Mouse (Mus musculus) kidney, postnatal 25 days (tissue): ENCODE measurements around the gene Sall1.
A peak's percentile ranks its signal among the peaks of the same experiment; 100 is the strongest.

Experiments used
- DNase-seq, 2 experiments: peaks; one replicate each; pipeline ENCODE4 v3.0.0; 2021; ENCODE audit warnings: mixed read lengths in 2 of 2

The Sall1 gene

DNA sequence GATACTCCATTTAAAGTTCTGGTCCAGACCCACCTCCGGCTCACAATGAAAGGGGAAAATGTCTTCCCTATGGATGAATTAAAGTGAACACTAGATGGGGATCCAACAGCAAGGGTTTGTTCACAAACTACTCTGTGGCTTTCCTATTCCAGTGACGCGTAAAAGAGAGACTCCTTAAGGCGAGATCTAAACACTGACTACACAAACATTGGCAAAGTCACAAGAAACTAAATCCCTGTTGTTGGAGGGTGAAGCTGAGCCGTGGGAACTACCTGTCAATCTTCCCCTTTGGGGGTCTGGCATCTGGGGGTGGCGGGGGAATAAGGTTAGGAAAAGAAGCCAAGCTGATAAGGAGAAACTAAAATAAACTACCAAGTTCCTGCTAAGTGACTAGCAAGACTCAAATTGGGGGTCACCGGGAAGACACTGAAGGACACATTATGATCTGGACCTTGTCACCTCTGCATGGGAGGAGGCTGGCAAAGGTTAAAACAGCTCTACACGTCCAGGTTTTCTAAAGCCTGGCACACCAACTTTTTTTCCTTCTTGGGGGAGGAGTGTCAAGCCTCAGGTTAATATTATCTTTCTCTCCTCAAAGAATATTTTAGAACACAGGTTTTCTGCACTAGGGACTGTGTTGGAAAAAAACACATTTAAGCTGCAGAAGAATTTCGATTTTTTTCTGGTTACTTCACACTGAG lies 6.3 kb downstream of the Sall1 start:
- peak; percentile 57 to 82 for DNase-seq

DNA sequence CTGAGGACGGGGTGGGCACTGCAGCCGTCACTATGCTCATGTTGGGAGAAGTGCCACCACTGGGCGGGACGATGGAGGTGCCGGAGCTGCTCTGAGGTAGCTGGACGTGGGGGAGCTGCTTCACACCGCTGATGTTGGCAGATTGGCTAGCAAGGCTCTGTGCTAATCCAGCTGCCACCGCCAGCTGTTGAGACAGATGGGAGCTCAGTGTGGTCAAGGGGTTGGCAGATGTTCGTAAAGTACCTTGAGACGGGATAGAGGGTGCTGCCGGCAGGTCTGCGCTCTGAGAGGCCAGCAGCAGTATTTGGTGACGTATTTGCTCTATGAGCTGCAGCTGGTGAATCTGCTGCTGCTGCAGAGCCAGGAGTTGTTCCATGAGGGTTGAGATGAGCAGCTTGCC lies 11.6 kb downstream of the Sall1 start:
- DNase-seq: no peak

DNA sequence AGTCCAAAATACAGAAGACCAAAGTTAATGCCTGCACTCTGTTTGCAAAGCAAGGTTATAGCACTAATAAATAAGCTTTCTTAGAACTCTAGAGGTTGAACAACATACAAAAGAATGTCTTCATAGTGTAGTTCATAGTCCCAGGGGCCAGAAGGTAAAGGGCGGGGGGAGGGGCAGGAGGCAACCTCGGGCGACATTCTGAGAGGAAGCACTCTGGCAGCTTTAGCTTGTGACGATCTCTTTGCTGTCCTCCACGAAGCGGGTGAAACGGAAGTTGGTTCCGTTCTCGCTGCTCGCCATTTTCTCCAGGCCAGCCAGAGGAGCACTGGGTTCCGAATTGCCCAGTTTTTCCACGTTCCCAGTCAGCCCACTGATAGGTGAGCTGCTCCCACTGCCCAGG lies 15.8 kb downstream of the Sall1 start:
- no peak for DNase-seq

DNA sequence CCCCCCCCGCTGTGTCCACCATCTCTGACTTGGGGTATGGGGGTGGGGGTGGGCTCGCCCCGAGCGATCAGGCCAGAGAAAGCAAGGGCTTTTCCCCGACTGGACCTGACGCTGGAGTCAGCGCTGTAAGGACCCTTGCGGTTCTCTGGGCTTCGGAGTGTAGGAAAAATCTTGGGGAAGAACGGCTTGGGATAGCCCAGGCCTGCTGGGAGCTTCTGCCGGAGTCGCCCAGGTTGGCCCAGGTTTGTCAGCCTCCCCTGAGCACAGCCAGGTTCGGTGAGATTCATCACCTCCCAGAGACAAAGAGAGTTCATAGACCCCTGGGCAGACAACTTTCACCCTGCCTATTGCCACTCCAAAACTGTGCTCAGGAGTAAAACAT lies 17.8 kb downstream of the Sall1 start:
- no peak for DNase-seq

DNA sequence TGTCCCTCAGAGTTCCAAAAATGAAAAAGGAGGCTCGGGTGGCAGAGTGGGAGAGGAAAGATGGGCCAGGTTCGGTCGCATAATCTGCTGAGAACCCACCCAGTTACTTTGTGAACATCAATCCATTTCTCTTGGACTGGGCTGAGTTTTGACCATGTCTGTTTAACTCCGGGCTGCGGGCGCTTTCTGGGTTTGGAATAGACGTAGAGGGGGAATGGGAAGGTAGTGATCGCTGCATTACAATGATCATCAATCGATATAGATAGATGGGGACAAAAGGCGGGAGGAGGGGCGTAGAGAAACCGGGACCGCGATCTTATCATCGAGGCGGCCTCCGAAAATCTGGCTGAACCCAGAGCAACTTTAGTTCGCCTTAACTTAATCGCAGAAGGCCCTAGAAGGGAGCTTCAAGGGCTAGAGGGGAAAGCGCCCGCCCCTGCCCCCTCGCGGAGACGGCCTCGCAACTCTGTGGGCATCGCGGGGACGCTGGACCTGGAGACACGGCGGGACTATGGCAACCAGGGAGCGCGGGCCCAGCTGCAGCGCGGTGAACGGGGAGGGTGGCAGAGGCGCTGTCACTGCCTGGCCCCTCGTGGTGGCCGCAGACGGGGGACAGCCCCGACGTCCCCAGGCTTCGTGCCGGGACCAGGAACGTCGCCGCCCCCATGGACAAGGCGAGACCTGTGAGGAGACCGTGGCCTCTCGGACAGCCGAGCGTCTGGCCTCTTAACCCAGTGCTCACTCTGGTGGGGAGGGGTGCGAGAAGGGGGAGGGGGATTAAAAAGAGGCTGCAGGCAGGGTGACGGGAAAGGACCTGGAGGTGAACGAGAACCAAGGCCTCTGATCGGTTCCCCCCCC lies 18.5 kb downstream of the Sall1 start:
- DNase-seq: peak in 1 of 2 experiments; percentile 75

DNA sequence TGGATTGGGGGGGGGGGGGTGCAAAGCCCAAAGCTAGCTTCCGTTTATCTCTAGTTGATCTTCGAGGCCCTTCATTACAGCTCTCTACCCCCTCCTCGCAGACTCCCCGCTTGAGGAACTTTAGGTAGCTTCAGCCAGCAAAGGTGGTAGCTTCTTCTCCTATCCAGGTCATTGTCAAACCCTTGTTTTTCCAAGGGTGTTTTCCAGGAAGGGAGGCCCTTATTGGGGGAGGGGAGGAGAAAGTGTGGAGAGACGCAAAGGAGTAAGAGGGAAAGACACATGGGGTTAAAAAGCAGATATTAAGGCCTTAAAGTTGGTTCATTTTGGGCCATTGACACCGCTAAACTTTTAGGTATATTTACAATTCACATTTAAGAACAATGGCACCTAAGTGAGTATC lies 19.2 kb downstream of the Sall1 start:
- no peak for DNase-seq

DNA sequence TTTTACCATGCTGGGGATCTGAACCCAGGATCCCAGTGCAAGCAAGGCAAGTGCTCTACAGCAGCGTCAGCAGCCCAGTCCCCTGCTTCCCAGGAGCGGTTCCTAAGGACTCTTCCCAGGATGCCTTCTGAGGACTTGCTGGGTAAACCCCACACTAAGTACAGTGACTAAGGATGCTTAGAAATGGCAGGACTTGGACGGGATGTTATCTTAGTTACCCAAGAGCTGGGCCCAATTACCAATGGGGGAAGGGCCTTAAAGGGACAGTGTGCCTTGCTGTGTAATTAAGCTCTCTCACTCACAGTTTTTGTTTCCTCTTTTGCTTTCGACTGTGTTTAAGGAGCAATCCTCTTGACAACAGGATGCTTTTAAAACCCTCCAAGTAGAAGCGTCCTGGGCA lies 22.8 kb downstream of the Sall1 start:
- no peak for DNase-seq

DNA sequence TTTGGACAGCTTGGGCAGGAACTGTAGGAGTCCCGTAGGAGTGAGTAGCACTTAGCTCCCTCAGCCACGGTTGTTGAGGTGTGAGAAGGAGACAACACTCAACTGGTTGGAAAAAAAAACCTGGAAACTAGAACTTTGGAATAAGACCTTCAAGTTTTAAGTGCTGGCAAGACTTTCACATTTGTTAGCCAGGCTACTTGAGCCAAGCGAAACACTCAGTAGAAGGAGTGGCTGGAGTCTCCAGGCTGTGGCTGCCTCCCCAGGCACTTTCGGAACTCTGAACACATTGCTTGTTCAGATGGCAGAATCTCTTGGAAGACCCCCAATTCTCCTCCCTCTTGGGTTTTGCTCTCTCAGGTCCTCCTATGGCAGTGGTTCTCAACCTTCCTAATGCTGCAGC lies 26.1 kb downstream of the Sall1 start:
- DNase-seq: peak in 1 of 2 experiments; percentile 61

DNA sequence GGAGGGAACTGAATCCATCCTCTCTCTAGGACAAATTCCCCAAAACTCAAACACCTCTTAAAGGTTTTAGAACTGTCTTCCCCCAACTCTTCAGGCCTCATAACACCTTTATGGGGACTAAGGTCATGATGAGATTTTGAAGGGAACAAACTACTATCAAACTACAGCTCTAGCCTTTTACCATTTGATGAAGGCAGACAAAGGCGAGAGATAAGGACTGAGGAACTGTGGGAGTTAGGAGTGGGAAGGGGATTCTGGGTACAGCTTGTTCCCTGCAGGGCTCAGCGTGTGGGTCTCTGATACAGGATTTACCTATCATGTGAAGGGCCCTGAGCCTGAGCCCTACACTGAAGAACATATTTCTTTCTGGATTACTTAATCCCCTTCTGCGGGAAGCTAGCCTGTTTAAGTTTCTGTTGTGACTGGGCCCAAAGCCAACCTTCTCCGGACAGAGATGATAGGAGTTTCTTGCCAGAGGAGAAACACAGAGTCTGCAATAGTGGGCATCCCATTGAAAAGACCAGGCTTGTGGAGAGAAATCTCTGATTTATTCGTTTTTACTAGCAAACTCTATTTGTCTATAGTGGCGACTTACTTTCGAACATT lies 27.4 kb downstream of the Sall1 start:
- DNase-seq: peak; percentile 59 to 61

DNA sequence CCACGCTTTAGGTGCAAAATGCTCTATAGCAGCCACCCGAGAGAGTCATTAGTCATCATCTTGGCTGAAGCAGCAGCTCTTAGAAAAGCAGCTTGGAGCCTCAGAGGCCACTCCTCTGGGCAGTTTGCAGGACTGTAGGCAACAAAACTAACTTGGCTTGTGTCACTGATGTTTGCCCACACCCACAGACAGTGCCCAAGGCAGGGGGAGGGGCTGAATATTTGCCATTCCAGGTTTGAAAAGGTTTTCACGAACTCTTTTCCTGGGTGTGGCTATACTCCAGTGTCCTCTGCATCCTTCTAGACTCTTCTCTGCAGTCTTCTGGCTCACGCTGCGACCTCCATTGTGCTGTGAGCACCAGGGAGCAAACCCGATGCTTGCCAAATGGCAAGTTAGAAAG lies 28.4 kb downstream of the Sall1 start:
- DNase-seq: peak; percentile 82 to 91

DNA sequence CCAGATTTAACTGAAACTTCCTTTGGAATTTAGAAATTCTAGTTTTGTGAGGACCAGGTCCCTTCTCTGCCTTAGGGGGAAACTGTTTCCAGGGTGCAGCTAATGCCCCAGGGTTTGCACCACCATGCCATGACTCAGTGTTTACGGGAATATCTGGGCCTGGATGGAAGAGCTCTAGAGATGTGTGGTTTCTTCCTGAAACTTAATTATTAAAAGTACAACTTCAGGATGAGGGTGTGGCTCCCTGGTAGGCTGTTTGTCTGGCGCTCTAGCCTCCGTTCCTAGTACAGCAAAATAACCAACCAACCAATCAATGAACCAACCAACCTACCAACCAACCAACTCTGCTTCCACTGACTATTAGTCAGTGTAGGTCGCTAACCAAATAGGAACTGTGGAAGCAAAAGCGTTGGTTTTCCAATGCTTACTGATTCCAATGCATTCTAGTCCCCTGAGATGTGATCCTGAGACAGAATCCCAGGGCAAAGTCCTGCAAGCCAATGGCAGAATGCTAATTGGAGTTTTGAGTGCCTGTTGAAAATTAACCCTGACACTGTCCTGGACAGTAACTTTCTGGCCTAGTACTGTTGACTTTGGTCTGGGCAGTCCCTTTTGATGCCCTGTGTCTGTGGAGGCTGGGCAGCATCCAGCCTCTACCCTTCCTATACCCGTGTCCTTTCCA lies 31.0 kb downstream of the Sall1 start:
- DNase-seq: peak; percentile 60 to 84

DNA sequence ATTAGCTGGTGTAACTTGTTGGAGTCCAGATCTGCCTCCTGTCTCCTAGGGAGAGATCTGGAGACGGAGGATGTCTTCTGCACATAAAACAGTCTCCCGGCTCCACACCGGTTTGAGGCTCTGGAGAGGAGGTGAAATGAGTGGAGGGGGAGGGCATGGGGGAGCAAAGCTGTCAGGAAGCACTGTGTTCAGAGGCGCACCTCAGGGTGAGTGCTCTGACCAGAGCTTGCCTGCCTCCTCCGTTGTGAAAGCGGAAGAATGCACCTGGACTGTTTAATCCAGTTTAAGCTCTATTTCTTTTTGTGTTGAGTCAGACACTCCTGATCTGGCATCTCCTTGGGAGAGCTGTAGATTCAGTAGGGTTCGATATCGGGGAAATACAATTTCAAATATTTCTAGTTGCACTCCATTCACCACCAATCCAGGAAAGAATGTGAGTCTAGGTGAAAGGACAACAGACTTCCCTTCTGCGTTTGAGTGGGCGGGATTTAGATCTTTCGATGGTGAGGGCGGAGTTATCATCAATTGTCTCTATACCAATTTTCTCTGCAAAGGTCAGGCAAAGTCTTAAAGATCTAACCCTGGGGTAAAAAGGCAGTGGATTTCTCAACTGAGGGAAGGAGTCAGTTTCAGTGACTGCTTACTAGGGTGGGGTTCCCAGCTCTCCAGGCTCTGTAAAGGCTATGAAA lies 31.8 kb downstream of the Sall1 start:
- DNase-seq: peak in 1 of 2 experiments; percentile 53

DNA sequence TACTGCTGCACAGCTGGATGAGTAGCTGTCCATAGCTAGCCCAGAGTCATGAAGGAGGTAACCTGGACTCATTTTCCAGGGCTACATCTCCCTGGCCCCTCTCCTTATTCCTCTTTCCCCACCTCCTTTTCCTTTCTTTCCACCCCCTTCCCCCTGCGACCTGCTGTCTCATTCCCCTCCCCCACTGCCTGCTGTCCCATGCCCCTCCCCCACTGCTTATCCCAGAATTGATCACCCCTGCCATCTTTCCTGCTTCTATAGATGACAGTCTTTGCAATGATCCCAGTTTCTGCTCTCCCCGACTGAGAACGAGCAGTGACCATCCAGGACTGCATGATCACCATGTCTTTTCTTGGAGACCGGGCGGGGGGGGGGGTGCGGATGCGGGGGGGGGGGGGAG lies 35.2 kb downstream of the Sall1 start:
- no peak for DNase-seq

DNA sequence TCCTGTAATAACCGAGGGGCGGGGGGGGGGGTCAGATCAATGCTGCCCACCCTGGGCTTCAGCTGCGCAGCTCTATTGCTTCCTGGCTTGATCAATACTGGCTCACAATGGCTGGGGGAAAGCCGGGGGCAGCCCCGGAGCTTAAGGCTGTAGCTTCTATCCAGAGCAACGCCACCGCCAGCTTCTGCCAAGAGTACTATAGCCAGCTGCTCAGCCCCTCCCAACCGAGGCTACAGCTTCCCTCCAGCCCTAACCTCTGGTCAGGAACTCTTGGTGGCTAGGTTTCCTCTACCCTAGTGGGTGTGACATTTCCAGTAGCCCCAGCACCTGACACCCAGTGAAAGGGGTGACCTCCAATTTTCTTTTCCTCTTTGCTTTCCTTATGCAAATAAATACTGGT lies 36.8 kb downstream of the Sall1 start:
- peak; percentile 54 to 74 for DNase-seq

DNA sequence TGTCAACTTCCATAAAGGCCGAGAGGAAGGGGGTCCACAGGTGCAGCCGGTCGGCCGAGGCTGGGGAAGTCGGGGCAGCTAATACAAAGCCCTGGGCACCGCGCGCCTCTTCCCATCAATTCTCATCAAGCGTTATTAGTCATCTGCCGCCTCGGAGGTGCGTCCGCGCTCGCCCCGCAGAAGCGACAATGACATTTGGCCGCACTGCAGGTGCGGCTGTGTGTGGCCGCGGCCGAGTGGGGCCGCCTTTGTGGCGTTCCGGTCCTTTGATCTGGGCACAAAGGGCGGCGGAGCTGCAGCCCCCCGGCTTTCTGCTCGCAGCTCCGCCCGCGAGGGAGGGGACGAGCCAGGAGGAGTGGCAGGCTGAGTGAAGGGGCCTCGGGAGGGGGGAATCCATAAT lies 37.5 kb downstream of the Sall1 start:
- DNase-seq: peak; percentile 51 to 81

DNA sequence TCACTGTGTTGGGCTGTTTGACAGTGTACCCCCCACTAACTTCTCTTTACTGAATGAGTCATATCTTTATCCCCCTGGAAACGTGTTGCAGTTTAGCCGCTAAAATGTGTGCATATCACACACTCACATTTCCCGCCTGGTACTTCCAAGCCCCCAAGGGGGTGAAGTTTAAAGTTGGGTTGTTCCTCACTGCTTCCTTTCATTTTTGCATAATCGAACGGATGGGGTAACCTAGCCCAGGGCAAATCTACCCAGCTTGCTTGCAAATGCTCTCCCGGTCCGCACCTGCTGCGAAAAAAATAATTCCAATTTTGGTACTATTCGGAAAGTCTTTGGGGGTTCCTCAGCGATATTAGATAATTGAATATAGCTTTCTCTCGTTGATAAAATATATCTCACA lies 38.2 kb downstream of the Sall1 start:
- no peak for DNase-seq

DNA sequence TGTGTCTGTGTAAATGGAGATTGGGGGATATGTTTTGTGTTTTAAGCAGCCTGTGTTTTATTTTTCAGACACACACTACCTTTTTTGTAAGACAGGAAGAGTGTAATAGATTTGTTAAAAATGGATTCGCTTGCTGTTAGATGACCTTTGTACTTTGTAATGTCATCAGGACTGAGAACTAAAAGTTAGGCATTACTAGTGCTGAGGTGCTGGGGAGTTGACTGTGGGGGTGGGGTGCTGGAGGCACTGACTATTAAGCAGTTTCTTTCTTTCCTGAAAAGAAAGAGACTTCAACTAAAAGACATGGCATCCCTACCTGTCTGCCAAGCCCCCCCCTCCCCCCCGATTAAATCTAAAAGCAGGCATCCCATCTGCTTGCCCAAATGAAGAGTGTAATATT lies 39.9 kb downstream of the Sall1 start:
- DNase-seq: peak; percentile 75 to 88

DNA sequence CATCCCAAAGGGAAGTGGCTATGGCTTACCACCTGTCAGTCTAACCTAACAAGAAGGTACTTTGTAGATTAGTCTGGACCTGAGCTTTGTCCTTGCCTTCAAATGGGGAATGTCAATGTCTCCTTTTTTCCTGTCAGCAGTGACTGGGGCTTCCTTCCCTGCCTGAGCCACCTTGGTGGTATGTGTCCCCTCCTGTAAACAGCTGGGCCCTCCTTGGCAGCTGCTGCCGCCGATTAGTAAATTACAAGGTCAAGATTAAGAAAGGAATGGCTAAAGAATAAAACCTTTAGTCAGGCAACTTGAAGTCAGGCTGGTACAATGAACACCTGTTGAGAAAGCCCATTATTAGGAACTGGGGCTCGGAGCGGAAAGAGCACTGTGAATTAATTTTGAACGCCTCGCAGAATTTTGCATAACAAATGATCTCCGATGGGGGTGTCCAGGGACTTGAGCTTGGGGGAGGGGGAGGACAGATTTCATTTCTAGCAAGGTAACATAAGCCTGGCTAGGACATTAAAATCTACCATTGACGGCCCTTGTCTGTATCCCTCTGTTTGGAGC lies 40.5 kb downstream of the Sall1 start:
- DNase-seq: no peak

DNA sequence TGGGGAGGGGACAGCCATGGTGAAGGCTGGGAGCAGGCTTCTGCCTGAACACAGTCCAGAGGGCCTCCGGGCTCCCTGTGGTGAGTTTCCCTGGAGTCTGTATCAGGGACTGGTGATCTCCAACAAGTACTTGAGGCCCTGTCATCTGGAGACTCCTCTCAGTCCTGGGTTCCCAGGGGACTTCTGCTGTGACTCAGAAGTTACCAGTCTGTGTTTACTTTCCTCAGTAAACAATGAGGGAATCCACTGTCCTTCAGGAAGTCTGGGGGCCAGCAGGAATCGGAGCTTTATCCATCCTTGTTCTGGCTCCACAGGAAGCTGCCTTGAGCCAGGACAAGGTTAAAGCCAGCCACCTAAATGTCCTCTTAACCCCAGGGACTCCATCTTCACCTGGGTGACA lies 41.8 kb downstream of the Sall1 start:
- DNase-seq: no peak

DNA sequence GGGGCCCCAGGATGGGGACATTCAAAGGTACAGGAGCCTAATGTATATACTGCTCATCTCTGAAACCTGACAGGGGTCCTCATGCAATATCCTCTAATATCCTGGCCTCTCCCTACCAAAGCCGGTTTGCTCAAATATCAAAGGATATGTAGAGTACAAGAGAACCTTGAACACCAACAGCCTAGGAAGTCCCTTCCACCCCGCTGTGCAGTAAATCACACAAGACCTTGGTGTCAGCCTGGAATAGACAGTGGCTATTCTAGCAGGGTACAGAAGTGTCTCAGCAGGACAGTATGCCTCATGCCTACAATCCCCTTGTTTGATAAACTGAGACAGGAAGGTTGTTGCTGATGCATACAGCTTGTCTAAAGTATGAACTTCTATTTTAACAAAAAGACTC lies 46.7 kb downstream of the Sall1 start:
- no peak for DNase-seq

DNA sequence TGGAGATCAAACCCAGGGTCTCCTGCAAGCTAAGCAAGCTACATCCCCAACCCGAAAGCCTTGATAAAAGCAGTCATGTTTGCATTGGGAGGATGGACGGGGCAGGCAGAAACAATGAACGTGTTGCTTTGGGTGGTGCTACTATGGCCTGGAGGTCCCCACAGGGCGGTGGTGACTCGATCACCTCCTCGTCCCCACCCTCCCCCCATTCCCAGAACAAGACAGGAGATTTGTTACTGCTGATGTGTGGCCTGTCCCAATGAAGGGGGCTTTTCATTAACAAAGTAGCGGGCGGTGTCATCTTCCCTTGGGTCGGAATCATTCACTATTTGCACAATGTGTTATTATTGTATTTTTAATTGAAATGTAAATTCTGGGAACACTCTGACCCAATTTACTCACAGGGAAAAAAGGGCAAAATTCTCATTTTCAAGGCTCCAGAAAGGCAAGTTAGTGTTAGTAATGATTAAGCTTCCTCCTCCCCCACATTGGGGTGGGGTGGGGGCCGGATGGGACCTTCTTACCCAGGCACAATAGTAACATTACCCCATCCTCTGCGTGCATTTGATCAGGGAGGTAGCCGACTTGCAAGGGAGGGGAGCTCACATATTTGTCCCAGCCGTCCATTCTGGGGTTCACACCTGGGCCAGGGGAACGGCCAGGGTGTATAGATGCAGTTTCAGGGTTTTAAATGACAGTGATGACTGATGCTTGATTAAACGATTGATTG lies 52.0 kb downstream of the Sall1 start:
- peak; percentile 16 to 61 for DNase-seq

DNA sequence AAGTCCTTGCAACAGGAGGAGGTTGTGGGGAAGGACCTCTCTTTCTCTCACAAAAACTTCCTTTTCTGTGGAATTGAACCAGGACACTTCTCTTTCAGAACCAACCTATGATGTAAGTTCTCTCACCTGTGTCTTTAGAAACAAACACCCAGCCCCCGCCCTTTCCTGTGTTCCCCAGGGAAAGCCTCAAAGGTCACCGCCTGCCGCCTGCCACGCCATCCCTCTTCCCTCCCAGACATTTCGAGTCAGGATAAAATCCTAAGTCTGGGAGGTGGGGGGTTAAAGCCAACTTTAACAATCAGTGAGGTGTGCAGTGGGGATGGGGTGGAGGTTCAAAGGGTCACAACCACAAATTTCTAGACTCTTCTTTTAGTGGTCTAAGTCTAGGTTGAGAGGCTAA lies 52.8 kb downstream of the Sall1 start:
- DNase-seq: peak; percentile 48 to 61
